Mouse (Mus musculus): Measurements from ENCODE around the gene Plekhg5. TPM values are rescaled to one million over a fixed set of nuclear protein-coding genes. Genes with fewer than 3 reads are reported as not detected.

The Plekhg5 gene
- polyA plus RNA-seq, 1 experiment from 2014 or later, result 9.6 TPM

GRCm38 (mm10) chr4:152136876-152137250, 64.6 kb downstream of the Plekhg5 start:
- Histone ChIP-seq H3K27ac (no peak overlapping the region), H3K4me3 (no peak overlapping the region), H3K4me1 (peaks cover 34% of the 10 kb centered on the region), H3K9me3 (no peaks in the 10 kb centered on the region), H3K36me3 (replicated peaks) (no peaks in the 10 kb centered on the region), H3K27me3 (ENCODE audit: poor library complexity, severe bottlenecking) (peaks cover 97% of the 10 kb centered on the region)
- no peak for DNase-seq (ENCODE audit: extremely low spot score, low spot score)
- WGBS, result 87% methylated on average over 2 of the region's 2 CpGs

DNA sequence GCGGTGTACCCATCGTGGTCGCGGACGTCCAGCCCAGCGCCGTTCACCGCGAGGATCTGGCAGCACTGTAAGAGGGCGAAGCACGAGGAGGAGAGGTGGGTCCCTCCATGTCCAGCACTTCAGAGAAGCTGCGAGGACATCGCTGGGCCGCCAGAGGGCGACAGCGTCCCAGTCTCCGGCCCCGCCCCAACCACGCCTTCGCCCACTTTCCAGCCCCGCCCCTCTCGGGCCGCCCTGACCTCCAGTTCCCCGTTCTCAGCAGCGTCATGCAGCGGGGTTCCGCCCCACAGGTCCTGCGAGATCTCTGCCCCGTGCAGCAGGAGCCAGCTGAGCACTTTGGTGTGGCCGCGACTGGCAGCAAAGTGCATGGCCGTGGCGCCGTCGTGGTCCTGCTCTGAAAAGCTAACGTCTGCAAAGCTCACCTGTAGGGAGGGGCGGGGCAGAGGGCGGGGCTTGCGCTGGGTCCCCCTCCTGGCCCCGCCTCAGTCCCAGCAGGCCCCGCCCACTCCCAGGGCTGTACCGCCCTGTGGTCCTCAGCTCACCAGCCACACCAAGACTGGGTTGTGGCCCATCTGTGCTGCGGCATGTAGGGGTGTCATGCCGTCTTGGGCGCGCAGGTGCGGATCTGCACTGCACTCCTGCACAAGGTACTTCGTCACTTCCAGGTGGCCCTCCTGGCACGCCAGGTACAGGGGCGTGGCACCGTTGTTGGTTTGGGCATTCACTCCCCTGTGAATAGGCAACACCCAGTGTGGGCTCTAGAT, 66.4 kb downstream of the Plekhg5 start:
- no peak overlapping the region for H3K27ac ChIP-seq
- WGBS, result 4% methylated on average over 51 of the region's 51 CpGs
- peak; percentile 91 for DNase-seq (ENCODE audit: extremely low spot score, low spot score)
- peak overlapping the region; percentile 59 for H3K4me3 ChIP-seq
- peaks cover 19% of the 10 kb centered on the region for H3K4me1 ChIP-seq
- H3K36me3 ChIP-seq (replicated peaks), result no peaks in the 10 kb centered on the region
- H3K9me3 ChIP-seq, result no peaks in the 10 kb centered on the region
- peaks cover 91% of the 10 kb centered on the region for H3K27me3 ChIP-seq (ENCODE audit: poor library complexity, severe bottlenecking)

DNA sequence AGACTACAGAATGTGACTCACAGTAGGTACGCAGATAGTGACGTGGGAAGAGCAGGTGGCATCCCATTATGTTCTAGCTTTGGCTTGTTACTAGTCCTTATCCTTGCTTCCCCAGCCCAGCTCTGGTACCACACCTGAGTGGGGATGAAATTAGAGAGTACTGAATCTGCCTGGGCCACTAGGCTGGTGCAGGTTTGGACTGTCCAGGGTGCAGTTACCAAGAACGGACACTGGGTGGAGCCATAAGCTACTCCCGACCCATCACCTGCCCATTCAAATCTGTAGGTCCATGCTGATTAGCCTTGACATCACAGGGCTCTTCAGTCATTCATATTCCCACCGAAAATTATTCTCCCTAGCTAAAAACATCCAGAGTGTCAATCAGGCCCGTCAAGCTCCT, 68.1 kb downstream of the Plekhg5 start:
- no peak overlapping the region for H3K4me3 ChIP-seq
- H3K27ac ChIP-seq, result no peak overlapping the region
- no peaks in the 10 kb centered on the region for H3K36me3 ChIP-seq (replicated peaks)
- DNase-seq (ENCODE audit: extremely low spot score, low spot score), result no peak
- H3K9me3 ChIP-seq, result no peaks in the 10 kb centered on the region
- peaks cover 19% of the 10 kb centered on the region for H3K4me1 ChIP-seq
- H3K27me3 ChIP-seq (ENCODE audit: poor library complexity, severe bottlenecking), result peaks cover 85% of the 10 kb centered on the region
- 30% methylated on average over 6 of the region's 6 CpGs for WGBS

GRCm38 (mm10) chr4:152141521-152142135, 69.3 kb downstream of the Plekhg5 start:
- no peak for DNase-seq (ENCODE audit: extremely low spot score, low spot score)
- Histone ChIP-seq H3K27ac (no peak overlapping the region), H3K4me3 (no peak overlapping the region), H3K27me3 (ENCODE audit: poor library complexity, severe bottlenecking) (peaks cover 85% of the 10 kb centered on the region), H3K36me3 (replicated peaks) (no peaks in the 10 kb centered on the region), H3K4me1 (peaks cover 16% of the 10 kb centered on the region), H3K9me3 (no peaks in the 10 kb centered on the region)
- 83% methylated on average over 8 of the region's 8 CpGs for WGBS

DNA sequence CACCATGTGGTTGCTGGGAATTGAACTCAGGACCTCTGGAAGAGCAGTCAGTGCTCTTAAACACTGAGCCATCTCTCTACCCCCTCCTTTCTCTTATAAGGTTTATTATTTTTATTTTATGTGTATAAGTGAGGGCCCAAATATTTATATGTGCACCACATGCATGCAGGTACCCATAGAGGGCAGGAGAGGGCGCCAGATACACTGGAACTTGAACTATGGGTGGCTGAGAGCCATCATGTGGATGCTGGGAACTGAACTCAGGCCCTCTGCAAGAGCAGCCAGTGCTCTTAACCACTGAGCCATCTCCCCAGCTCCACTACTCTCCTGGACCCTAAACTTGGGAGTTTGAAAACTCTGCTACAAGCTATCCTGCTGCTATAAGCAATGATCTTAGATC, 71.3 kb downstream of the Plekhg5 start:
- Histone ChIP-seq H3K27ac (no peak overlapping the region), H3K4me1 (peaks cover 10% of the 10 kb centered on the region), H3K36me3 (replicated peaks) (no peaks in the 10 kb centered on the region), H3K4me3 (no peak overlapping the region), H3K9me3 (no peaks in the 10 kb centered on the region), H3K27me3 (ENCODE audit: poor library complexity, severe bottlenecking) (peaks cover 85% of the 10 kb centered on the region)
- DNase-seq (ENCODE audit: extremely low spot score, low spot score), result no peak
- 26% methylated on average over 1 of the region's 1 CpGs for WGBS

DNA sequence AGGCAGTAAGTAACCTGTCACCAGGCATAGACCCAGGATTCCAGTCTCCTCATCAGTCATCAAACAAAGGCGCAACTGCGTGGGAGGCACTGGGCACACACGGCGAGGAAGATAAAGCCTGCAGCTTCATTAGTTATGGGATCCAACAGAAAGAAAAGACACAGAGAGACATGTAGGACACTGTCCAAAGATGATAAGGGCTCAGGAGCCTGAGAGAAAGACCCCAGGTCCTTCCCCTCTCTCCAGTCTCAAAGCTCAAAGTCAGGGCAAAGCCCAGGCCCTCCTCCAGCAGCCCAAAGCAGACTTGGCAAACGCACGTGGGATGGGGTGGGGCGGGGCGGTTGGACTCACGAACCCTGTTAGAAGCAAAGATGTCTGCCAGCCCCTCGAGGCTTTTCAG, 73.2 kb downstream of the Plekhg5 start:
- no peak for DNase-seq (ENCODE audit: extremely low spot score, low spot score)
- Histone ChIP-seq H3K27me3 (ENCODE audit: poor library complexity, severe bottlenecking) (peaks cover 88% of the 10 kb centered on the region), H3K9me3 (no peaks in the 10 kb centered on the region), H3K4me3 (no peak overlapping the region), H3K27ac (no peak overlapping the region), H3K4me1 (0 out of 2 replicates have a peak, but pooled peaks cover 5% of the 10 kb centered on the region), H3K36me3 (replicated peaks) (no peaks in the 10 kb centered on the region)
- 79% methylated on average over 10 of the region's 10 CpGs for WGBS

- DNase-seq (ENCODE audit: extremely low spot score, low spot score), result no peak
- 0 out of 2 replicates have a peak, but pooled peaks cover 5% of the 10 kb centered on the region for H3K4me1 ChIP-seq
- WGBS, result 76% methylated on average over 11 of the region's 11 CpGs
- H3K9me3 ChIP-seq, result no peaks in the 10 kb centered on the region
- no peaks in the 10 kb centered on the region for H3K36me3 ChIP-seq (replicated peaks)
- no peak overlapping the region for H3K4me3 ChIP-seq
- no peak overlapping the region for H3K27ac ChIP-seq
- H3K27me3 ChIP-seq (ENCODE audit: poor library complexity, severe bottlenecking), result peaks cover 88% of the 10 kb centered on the region
Observed at GRCm38 (mm10) chr4:152146033-152146827, 73.9 kb downstream of the Plekhg5 start.

DNA sequence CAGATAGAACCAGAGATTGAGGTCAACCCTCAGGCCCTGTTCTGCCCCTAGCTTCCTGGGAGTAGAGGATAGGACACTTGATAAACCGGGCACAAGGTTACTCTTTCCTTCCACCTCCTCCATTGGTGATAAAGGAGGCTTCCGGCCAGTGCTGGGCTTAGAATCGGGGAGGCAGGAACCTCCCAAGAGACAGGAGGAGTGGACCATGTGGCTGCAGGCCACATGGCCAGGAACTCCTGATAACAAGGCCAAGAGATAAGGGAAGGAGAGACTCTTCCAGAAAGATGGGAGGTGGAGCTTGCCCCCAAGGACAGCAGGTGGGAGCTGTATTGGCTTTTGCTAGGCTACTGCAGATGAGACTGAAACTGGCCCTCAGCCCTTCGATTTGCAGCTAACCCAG, 78.2 kb downstream of the Plekhg5 start:
- Histone ChIP-seq H3K4me1 (peaks cover 27% of the 10 kb centered on the region), H3K27ac (no peak overlapping the region), H3K27me3 (ENCODE audit: poor library complexity, severe bottlenecking) (peaks cover 100% of the 10 kb centered on the region), H3K36me3 (replicated peaks) (no peaks in the 10 kb centered on the region), H3K4me3 (no peak overlapping the region), H3K9me3 (no peaks in the 10 kb centered on the region)
- WGBS, result 82% methylated on average over 4 of the region's 4 CpGs
- no peak for DNase-seq (ENCODE audit: extremely low spot score, low spot score)

- no peak for DNase-seq (ENCODE audit: extremely low spot score, low spot score)
- Histone ChIP-seq H3K4me1 (peaks cover 22% of the 10 kb centered on the region), H3K27me3 (ENCODE audit: poor library complexity, severe bottlenecking) (peaks cover 96% of the 10 kb centered on the region), H3K4me3 (peak overlapping the region; percentile 49), H3K36me3 (replicated peaks) (no peaks in the 10 kb centered on the region), H3K27ac (no peak overlapping the region), H3K9me3 (no peaks in the 10 kb centered on the region)
- 18% methylated on average over 7 of the region's 7 CpGs for WGBS
Observed at GRCm38 (mm10) chr4:152151451-152151965, 79.2 kb downstream of the Plekhg5 start.

DNA sequence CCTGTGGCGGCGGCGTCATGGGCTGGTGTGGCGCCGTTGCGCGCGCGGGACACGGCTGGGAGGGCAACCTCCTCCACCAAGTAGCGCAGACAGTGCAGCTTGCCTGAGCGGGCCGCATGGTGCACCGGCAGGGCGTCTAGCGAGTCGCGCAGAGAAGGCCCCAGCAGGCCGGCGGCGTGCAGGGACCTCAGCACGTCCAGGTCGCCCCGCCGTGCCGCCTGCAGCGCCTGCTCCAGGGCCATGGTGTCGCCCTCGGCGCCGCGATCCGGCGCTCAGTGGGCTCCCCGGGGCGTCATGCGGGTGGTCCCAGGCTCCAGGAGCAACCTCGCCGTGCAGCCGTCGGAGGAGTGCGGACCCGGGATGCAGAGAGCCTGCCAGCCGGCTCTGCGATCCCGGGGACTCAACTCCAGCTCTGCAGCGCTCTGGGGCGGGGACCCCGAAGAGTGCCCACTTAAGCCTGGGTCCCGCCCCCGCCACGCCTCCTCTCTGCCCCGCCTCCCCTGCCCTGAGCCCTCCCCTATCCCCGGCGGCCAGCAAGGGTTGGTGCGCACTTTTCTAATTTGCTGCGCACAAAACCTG, 79.8 kb downstream of the Plekhg5 start, which contains the start of gene Espn:
Gene Espn, minus strand, starts transcription at position 406 of the 579 bp plus-strand sequence.
- H3K4me3 ChIP-seq, result peak within 1 kb of the TSS; percentile 49
- H3K4me1 ChIP-seq, result peaks cover 22% of the 10 kb centered on the region
- no peaks in the 10 kb centered on the region for H3K9me3 ChIP-seq
- DNase-seq (ENCODE audit: extremely low spot score, low spot score), result peak; percentile 74
- peaks cover 96% of the 10 kb centered on the region for H3K27me3 ChIP-seq (ENCODE audit: poor library complexity, severe bottlenecking)
- no peaks in the 10 kb centered on the region for H3K36me3 ChIP-seq (replicated peaks)
- no peak within 1 kb of the TSS for H3K27ac ChIP-seq
- WGBS, result 1% methylated on average over 57 of the region's 57 CpGs

DNA sequence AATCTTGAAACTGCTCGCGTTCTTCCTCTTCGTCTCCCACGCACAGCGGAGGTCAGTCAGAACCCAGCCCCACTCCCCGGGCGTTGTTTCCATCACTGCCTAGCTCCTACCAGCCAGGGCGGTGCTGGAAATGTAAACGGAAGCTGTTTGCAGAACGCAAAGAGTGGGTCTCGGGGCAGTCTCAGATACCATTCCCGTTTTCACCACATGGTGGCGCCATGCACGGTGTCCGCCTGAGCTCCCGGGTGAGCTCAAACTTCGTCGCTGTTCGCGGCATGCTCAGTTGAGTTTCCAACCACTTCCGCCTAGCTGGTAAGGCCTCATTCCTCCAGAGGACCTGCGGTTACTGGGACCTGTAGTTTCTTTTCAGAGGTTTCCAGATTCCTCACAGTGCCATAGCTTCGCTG, 81.5 kb downstream of the Plekhg5 start:
- peak overlapping the region; percentile 33 for H3K4me3 ChIP-seq
- WGBS, result 3% methylated on average over 23 of the region's 23 CpGs
- H3K9me3 ChIP-seq, result no peaks in the 10 kb centered on the region
- peaks cover 96% of the 10 kb centered on the region for H3K27me3 ChIP-seq (ENCODE audit: poor library complexity, severe bottlenecking)
- H3K36me3 ChIP-seq (replicated peaks), result no peaks in the 10 kb centered on the region
- DNase-seq (ENCODE audit: extremely low spot score, low spot score), result peak; percentile 85
- H3K27ac ChIP-seq, result no peak overlapping the region
- H3K4me1 ChIP-seq, result peaks cover 32% of the 10 kb centered on the region

GRCm38 (mm10) chr4:152155019-152155418, 82.7 kb downstream of the Plekhg5 start:
- 74% methylated on average over 4 of the region's 4 CpGs for WGBS
- H3K4me3 ChIP-seq, result no peak overlapping the region
- peaks cover 96% of the 10 kb centered on the region for H3K27me3 ChIP-seq (ENCODE audit: poor library complexity, severe bottlenecking)
- no peak for DNase-seq (ENCODE audit: extremely low spot score, low spot score)
- no peaks in the 10 kb centered on the region for H3K9me3 ChIP-seq
- no peaks in the 10 kb centered on the region for H3K36me3 ChIP-seq (replicated peaks)
- no peak overlapping the region for H3K27ac ChIP-seq
- H3K4me1 ChIP-seq, result peaks cover 44% of the 10 kb centered on the region
